Mouse (Mus musculus) limb, embryonic 14.5 days (tissue): ENCODE data around the gene Glis2. TPM values are rescaled to one million over a fixed set of nuclear protein-coding genes. Genes with fewer than 3 reads are reported as not detected.

ENCODE experiments used
- ATAC-seq: fragments of 200-750 bp; cut with Nextera tagmentation; 2 replicates; pipeline ENCODE4 v1.8.0; 2017; ENCODE audit warnings: low read depth, moderate number of reproducible peaks, moderate TSS enrichment; ENCODE audit not compliant: low FRiP score
- DNase-seq: peaks from one replicate; pipeline ENCODE4 v3.0.0-alpha.2; 2015; ENCODE audit warnings: low spot score
- H3K27ac ChIP-seq: fragments of 300-500 bp; sonication (generic); replicated peaks from 2 replicates; pipeline ENCODE4 v1.5.1; 2014; ENCODE audit warnings: low read depth, mild to moderate bottlenecking, low read length, moderate library complexity, mixed read lengths
- H3K27me3 ChIP-seq: fragments of 300-500 bp; sonication (generic); 2 replicates; pipeline ENCODE4 v1.6.1; 2014; ENCODE audit warnings: low read length, mixed read lengths; ENCODE audit not compliant: control insufficient read depth, insufficient read depth
- H3K36me3 ChIP-seq: fragments of 300-500 bp; sonication (generic); 2 replicates; pipeline ENCODE4 v1.6.1; 2014; ENCODE audit warnings: mild to moderate bottlenecking, low read length, moderate library complexity, mixed read lengths; ENCODE audit not compliant: control insufficient read depth, insufficient read depth
- H3K4me1 ChIP-seq: fragments of 300-500 bp; sonication (generic); 2 replicates; pipeline ENCODE4 v1.6.1; 2014; ENCODE audit warnings: antibody characterized with exemption, low read length, mixed read lengths; ENCODE audit not compliant: control insufficient read depth, insufficient read depth
- H3K4me2 ChIP-seq: fragments of 300-500 bp; sonication (generic); replicated peaks from 2 replicates; pipeline ENCODE4 v1.6.1; 2014; ENCODE audit warnings: low read depth, mild to moderate bottlenecking, low read length, moderate library complexity; ENCODE audit not compliant: severe bottlenecking
- H3K4me3 ChIP-seq: fragments of 300-500 bp; sonication (generic); replicated peaks from 2 replicates; pipeline ENCODE4 v1.5.1; 2014; ENCODE audit warnings: low read length
- H3K9ac ChIP-seq: fragments of 300-500 bp; sonication (generic); 2 replicates; pipeline ENCODE4 v1.6.1; 2014; ENCODE audit warnings: mild to moderate bottlenecking, low read depth, low read length, moderate library complexity; ENCODE audit not compliant: severe bottlenecking
- H3K9me3 ChIP-seq: fragments of 300-500 bp; sonication (generic); 2 replicates; pipeline ENCODE4 v1.6.1; 2016; ENCODE audit warnings: low read length; ENCODE audit not compliant: control insufficient read depth
- POLR2A ChIP-seq: fragments of 200-500 bp; IDR thresholded peaks from 2 replicates; pipeline ENCODE4 v1.8.0; 2012; ENCODE audit warnings: inconsistent platforms, mild to moderate bottlenecking, moderate library complexity, borderline replicate concordance; ENCODE audit not compliant: insufficient read depth, insufficient read length; ENCODE audit errors: extremely low read depth
- WGBS: fragments of 180-500 bp; shearing (Covaris S2); extraction: QIAGEN DNeasy Blood & Tissue Kit; methylation state at CpG from one replicate; pipeline ENCODE4 v1.1.7; 2014; 5-methylcytosine and 5-hydroxymethylcytosine counted together
- polyA plus RNA-seq, 2 experiments: library from polyadenylated mRNA; depleted of rRNA in 1 of 2; stranded (reverse) in 1 of 2; unstranded in 1 of 2; fragments of >200 nt; fragmentation: Nextera tagmentation in 1 of 2; extraction: Ambion mirVana in 1 of 2; gene quantifications; 2 replicates each; pipeline versions ENCODE4 v1.2.1 to v1.2.3; 2012 to 2014

The Glis2 gene
- 83.8 and 110 TPM in 2 replicates for polyA plus RNA-seq (2012; rRNA removed)
- polyA plus RNA-seq (2014; fragmentation: Nextera tagmentation; extraction: Ambion mirVana), result 45.9 and 53.3 TPM in 2 replicates

- Histone ChIP-seq H3K27ac (peak within 1 kb of the TSS; percentile 91), H3K4me1 (peaks cover 50% of the 10 kb centered on the region), H3K4me2 (peak within 1 kb of the TSS; percentile 95), H3K36me3 (peaks cover 20% of the 10 kb centered on the region), H3K9ac (peak within 1 kb of the TSS; percentile 96), H3K27me3 (no peaks in the 10 kb centered on the region), H3K4me3 (peak within 1 kb of the TSS; percentile 90), H3K9me3 (no peaks in the 10 kb centered on the region)
- 0 out of 2 replicates have a peak, but pooled peaks have one; percentile 35 for TF ChIP-seq POLR2A
- DNase-seq (peak; percentile 92), ATAC-seq (peak; percentile 92)
- WGBS, result 0% methylated on average over 9 of the region's 74 CpGs
Measured at GRCm38 (mm10) chr16:4593971-4594813, at the start of gene Glis2. TSS of gene Glis2 (plus strand) at chr16:4594713.

DNA sequence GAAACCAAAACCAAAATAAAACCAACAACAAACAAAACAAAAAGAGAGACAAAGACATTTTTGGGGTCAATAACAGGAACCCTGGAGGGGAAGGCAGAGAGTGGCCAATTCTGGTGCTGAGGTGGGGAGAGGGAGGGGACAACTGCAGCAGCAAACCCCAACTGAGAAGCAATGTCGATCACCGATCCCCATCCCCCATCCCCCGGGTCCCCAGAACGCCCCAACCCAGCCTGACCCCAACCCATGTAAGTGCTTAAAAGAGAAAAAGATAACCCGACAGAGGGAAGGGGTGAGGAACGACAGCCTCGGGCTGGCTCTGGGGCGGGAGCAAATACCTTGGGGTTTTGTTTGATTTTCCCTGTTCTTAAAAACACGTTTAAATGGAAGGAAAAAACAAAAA, 49.7 kb upstream of the Glis2 start:
- Histone ChIP-seq H3K9me3 (no peaks in the 10 kb centered on the region), H3K4me1 (peaks cover 3% of the 10 kb centered on the region; the same call in 1 of the 2 replicates)
- DNase-seq, result no peak

DNA sequence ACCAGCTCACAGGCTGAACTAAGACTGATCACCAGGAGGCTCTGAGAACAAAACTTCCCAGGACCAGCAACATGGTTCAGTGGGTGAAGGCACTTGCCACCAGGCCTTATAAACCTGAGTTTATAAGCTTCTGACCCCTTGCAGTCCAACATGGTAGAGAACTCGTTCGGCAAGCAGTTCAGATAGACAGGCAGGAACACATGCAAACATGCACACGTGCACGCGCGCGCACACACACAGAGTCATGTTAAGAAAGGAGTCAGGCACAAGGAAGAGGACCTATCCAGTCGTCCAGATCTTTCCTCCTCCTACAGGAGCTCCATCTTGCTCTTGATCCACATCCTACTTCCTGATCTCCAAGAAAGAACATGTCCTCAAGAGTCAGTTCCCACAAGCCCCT, 47.7 kb upstream of the Glis2 start:
- no peak for DNase-seq
- 90% methylated on average over 8 of the region's 8 CpGs for WGBS

More for the DNA sequence above, 49.7 kb upstream of the Glis2 start:
- H3K27ac ChIP-seq, result no peak overlapping the region
- H3K4me2 ChIP-seq, result no peak overlapping the region
- H3K4me3 ChIP-seq, result no peak overlapping the region
- H3K36me3 ChIP-seq, result peaks cover 45% of the 10 kb centered on the region
- no peak for ATAC-seq
- TF ChIP-seq POLR2A, result no peak
- 82% methylated on average over 9 of the region's 9 CpGs for WGBS
- H3K9ac ChIP-seq, result no peak overlapping the region
- H3K27me3 ChIP-seq, result no peaks in the 10 kb centered on the region

GRCm38 (mm10) chr16:4547611-4548010, 46.9 kb upstream of the Glis2 start:
- H3K9ac ChIP-seq, result no peak overlapping the region
- no peak for DNase-seq
- no peak overlapping the region for H3K4me2 ChIP-seq
- no peak overlapping the region for H3K4me3 ChIP-seq
- H3K4me1 ChIP-seq, result peaks cover 15% of the 10 kb centered on the region
- peaks cover 55% of the 10 kb centered on the region for H3K36me3 ChIP-seq
- H3K27me3 ChIP-seq, result no peaks in the 10 kb centered on the region
- H3K27ac ChIP-seq, result no peak overlapping the region
- ATAC-seq, result no peak
- TF ChIP-seq POLR2A, result no peak
- WGBS, result 88% methylated on average over 5 of the region's 5 CpGs
- H3K9me3 ChIP-seq, result no peaks in the 10 kb centered on the region

More for the DNA sequence above, 47.7 kb upstream of the Glis2 start:
- peaks cover 55% of the 10 kb centered on the region for H3K36me3 ChIP-seq
- no peak for TF ChIP-seq POLR2A
- H3K4me1 ChIP-seq, result peaks cover 10% of the 10 kb centered on the region
- H3K4me3 ChIP-seq, result no peak overlapping the region
- no peak overlapping the region for H3K4me2 ChIP-seq
- H3K9me3 ChIP-seq, result no peaks in the 10 kb centered on the region
- no peak overlapping the region for H3K27ac ChIP-seq
- H3K9ac ChIP-seq, result no peak overlapping the region
- no peaks in the 10 kb centered on the region for H3K27me3 ChIP-seq
- no peak for ATAC-seq

DNA sequence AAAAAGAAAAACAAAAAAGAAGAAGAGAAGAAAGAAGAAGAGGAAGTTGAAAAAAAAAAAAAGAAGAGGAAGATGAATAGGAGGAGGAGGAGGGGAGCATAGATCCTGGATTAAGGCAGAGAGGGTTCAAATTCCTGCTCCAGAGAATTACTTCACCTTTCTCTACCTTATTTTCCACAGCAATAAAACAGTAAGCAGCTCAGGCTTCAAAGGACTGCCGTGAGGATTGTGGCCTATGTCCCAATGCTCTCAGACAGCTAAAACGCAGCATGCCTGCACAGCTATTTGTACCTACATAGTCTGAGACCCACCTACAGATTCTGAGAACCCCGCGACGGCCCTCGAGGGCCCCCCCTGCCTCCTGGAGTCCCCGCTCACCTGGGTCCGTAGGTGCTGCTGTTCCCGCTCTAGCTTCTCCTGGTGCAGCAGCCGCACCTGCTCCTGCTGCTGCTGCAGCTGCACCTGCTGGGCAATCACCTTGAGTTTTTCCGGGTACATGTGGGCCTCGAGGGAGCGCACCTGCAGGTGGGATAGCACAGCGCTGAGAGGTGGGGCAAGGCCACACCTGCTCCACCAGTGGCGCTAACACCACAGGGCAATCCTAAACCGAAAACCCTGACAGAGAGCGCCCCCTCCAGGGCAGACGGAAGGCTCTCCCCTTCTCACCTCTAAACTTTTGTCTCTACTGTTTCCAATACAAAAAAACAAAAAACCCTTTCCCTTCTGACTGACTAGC, 45.4 kb upstream of the Glis2 start:
- Histone ChIP-seq H3K4me2 (no peak overlapping the region), H3K9ac (no peak overlapping the region), H3K27me3 (no peaks in the 10 kb centered on the region), H3K36me3 (peaks cover 55% of the 10 kb centered on the region), H3K9me3 (no peaks in the 10 kb centered on the region), H3K4me3 (no peak overlapping the region), H3K27ac (no peak overlapping the region), H3K4me1 (peaks cover 29% of the 10 kb centered on the region)
- no peak for DNase-seq
- TF ChIP-seq POLR2A, result no peak
- no peak for ATAC-seq
- 75% methylated on average over 18 of the region's 18 CpGs for WGBS
